Mouse (Mus musculus): ENCODE data around the gene Sec61a2.

Gene Sec61a2

DNA sequence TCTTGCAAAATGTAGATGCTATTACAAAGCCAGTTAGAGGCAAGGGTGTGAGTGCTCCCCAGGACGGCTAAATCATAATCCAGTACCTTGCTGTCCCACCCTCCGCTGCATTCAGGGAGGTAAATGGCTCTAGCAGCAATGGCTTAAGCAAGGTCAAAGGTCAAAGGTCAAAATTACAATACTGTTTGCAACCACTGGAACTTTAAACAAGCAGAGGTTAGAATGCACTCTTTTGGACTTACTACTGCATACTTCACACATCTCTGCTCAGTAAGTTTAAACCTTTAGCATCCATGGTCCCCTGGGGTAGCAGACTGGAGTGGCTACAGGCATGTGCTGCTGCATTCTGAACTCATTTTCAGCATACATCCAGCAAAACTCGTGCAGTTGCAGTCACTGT, 17.8 kb downstream of the Sec61a2 start:
- no peak for DNase-seq

DNA sequence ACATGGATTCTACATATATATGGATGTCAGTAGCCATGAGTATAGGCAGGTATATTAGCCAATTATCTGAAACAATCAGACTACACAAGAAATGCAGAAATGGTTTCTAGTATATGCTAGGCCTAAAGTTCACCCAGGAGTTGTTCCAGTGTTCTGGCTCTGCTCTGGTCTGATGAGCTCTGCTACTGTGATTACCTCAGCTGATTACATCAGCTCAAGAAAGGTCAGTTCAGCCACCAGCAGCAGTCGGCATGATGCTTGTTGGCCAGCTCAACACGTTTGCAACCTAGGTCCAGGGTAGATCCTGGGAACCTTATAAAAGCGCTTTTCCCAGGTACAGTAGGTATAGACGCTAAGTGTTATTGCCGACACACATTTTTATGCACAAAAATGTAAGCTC, 25.5 kb downstream of the Sec61a2 start:
- no peak for DNase-seq

DNA sequence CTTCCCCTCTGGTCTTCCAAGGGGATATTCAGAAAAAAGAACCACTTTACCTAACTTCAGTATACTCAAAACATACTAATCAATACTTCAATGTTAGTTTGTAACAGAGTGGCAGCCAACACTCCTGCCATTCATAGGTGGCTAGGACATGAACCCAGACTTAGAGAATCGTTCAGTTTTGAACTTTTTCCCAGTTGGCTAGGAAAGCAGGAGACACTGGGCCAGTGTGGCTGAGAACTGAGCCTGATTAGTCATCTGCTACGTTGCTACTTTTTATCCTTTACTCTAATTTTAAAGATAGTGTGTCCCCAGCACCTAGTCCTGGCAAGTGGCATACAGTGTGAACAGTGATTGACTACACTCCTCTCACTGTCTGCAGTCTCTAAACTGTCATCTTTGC, 27.6 kb downstream of the Sec61a2 start:
- DNase-seq: no peak

DNA sequence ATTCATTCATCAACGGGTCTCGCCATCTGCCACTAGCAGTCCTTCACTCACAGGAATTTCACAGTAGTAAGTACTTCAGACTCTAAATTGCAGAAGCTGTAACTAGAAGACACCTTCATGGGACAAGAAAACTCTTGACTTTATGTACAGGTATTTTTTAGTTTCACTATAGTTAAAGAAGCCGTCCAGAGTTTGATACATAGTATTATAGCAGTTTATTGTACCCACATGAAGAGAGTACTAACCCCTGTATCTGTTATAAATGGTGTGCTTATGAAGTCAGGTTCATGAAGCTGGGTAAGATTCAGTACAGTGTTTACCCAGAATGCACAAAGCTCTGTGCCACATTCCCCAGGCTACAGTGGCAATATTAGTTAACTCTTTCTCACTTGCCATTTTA, 32.4 kb downstream of the Sec61a2 start, which contains the start of gene Gm13199:
Gene Gm13199, minus strand, starts transcription at position 101 of the 400 bp plus-strand sequence.
- no peak for DNase-seq

DNA sequence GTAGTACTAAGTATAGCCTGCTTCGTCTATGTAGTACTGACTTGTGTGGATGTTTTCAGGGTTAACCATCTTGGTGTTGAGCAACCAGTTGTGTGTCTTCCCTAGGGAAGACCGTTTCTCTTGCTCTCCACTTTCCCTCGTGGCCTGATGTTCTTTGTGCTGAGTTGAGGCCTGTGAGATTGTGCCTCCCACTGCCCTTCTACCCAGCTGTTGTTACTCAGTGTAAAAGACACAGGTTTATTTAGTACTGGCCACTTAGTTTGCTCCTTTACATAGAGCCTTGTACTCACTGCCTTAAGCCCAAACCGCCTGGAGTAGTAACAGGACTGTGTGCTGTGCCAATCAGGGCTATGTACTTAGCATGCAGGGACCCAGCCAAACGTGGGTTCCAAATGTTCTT, 43.4 kb downstream of the Sec61a2 start:
- no peak for DNase-seq

DNA sequence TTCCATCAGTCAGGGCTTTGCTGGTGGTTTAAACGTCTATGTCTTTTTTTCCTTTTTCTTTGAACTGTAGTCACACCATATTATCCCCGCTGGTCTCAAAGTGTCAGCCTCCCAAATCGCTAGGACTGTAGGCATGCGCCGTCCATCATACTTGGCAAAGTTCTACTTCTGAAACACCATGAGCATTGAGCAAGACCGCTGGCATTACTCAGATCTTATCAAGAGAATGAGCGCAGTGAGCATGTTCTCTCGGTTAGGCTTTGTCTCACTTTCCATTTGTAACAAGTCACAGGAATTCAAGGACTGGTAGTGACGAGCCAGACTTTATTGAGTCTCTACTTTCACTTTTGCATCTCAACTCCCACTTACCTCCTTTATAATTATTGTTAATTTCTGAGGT, 44.1 kb downstream of the Sec61a2 start:
- no peak for DNase-seq

DNA sequence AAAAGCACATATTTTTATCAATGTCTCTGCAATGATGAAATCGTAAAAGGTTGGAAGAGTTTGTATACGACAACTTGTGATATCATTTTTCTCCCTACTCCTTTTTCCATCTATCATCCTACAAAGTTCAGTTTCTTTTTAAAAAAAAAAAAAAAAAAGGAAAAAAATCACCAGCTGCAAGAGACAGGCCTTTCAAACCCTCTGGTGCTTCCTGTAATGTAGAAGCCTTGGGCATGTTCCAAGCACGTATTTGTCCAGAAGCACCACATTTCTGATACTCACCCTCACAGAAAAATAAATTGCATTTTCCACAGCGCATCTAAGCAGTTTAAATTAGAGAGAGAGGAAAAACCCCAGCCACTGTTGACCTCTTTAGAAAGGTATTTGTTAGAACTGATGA, 49.4 kb downstream of the Sec61a2 start:
- no peak for DNase-seq

DNA sequence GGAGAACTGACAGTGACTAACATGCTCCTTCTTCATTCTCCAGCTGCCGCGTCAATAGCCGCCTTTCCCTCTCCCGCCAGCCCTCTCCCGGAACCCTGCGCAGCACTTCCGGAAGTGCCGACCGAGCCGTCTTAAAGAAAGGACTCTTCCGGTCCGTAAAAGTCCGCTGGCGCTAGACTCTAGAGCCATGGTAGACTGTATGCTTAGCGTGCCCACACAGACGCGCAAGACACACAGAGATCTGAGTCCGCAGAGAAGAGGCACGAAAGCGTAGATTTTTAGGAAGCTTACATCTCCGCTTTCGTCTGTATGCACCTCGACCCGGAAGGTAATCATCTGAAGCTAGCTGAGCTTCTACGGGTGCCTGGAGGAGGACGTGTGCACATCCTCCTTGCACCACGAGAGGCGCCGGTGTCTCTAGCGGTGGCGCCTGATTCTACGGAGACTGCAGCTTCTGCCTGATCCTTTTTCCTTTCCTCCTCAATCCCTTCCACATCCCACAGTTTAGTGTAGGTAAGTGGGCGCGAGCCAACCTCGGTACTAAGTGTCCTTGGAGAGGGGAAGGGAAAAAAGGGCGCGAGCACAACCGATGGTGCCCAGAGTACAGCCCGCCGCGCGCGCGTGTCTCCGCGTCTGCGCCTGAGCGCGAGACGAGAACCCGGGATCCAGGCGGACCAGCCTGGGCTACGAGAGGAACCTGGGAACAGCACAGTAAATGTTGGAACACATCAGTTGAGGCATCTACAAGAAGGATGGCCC, 50.2 kb downstream of the Sec61a2 start, which contains the start of the genes Nudt5 and Cdc123:
Gene Nudt5, plus strand, starts transcription at position 147 of the 759 bp plus-strand sequence.
Gene Cdc123, minus strand, starts transcription at position 292 of the 759 bp plus-strand sequence.
- DNase-seq: peak; percentile 92

DNA sequence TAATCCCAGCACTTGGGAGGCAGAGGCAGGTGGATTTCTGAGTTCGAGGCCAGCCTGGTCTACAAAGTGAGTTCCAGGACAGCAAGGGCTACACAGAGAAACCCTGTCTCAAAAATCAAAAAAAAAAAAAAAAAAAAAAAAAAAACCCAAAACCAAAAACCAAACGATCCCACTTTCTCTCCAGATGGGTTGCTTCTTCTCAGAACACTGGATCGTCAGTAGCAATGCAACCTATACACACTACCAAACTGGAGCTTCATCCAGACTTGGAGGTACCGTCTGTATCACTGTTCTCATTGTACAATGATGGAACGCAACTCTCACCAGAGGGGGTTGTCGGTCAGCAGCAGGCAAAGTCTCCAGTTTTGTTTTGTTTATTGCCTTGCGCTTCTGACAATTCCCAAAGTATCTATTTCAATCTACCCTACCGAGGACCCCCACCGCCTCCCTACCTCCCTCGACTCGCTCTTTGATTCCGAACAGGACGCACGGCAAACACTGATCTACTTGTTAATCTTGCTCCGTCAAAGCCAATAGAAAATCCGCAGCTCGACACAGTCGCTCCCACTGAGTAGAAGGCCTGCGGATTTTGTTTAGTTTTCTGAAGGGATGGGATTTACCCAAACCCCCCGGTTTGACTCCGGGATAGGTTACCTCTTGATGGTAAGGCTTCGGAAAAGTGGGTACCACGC, 50.9 kb downstream of the Sec61a2 start:
- no peak for DNase-seq

DNA sequence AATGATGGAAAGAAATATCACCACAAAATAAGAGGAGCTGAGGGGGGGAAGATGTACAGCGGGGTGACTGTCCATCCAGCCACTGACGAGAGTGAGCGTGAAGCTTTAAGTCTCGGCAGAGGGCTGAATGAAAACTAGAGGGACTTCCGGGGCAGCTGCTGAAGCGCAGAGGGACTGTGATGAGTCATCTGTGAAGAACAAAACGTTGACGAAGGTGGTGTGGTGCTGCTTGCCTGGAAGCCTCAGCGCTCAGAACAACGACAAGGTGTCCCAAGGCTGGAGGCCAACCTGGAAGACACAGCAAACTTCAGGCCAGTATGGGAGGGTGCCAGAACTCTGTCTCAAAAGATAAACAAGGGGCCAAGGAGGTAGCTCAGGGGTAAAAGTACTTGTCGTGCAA, 54.4 kb downstream of the Sec61a2 start:
- no peak for DNase-seq

DNA sequence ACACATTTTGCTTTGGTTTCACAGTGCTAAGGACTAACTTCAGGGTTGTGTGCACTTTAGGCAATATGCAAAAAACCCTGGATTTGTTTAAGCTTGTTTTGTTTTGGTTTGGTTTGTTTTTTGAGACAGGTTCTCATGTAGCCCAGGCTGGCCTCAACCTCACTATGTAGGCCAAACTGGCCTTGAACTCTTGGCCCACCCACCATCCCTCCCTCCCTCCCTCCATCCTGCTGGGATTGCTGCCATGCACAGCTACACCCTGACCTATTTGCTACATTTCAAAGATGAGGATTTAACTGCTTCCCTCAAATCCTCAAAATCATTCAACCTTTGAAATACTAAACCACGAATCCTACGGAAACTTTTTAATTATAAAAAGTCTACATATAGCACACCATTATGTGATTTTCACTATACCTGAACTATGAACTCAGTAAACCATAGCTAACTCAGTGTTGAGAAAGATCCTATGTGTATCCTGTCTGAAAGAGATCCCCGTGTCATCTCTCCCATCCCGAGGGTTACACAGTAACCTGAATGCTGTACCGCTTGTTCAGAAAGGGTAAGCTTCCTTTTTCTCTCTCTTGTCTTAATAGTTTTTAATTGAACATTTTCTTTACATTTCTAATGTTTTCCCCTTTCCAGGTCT, 69.8 kb downstream of the Sec61a2 start:
- no peak for DNase-seq

DNA sequence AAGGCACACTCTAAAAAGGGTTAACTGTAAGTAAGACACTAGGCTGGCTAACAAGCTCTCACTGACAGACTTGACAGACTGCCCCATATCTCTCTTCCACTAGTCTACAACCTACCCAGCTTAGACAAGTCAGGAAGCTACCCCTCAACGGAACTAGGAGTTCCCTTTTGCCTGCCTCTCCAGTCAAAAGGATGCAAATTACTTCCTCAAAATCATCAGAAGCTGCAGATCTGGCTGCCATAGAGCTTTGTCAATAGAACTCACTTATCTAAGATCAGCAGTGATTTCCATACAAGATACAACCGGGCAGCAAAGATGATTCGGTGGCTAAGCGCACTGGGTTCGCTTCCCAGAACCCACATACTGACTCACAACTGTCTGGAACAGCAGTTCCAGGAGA, 70.5 kb downstream of the Sec61a2 start:
- no peak for DNase-seq

DNA sequence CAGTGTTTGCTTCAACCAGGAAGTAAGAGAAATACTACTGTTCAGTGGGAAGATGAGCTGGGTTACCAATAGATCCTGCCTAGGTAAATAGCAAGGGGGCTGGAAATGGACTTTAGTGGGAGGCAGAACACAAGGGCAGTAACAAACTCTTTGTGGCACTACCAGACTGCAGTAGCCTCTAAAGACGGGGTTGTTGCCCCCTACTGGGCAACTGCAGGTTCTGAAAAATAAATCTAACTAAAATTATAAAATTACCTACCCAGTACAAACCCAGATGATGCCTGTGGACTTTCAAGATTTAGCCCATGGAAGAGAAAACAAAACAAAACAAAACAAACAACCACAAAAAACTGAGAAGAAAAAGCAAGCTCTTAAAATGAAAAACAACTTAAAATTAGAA, 71.0 kb downstream of the Sec61a2 start:
- DNase-seq: peak; percentile 9

DNA sequence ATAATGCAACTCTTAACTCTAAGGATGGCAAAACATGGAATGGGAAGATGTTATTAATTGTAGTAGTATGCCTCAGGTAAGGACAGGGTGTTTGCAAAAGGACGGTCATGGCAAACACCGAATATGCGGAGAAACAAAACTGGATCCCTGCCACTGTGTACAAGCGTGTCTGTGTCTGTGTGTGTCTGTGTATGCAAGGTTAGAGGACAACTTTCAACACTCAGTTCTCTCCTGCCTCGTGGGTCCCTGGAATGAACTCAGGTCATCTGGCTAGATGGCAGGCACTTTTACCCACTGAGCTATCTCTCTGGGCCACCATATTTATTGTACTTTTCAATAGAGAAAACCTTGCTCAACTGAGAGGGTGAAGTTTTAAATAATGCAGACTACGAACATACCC, 72.8 kb downstream of the Sec61a2 start:
- no peak for DNase-seq

DNA sequence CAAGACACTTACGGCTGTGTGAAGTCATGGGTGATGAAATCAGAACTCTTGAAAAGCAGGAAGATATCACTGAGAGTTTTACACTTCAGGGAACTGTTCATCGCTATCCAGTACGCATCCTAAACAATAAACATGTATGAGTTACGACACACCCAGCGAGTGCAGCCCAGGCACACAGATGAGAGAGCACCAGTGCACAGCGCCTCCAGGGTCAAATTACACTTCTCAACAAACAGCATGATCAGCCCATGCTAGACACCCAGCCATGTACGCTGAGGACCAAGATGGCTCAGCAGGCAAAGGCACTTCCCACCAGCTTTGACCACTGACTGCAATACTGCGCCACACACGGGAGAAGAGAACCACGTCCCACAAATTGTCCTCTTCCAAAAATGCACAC, 74.0 kb downstream of the Sec61a2 start:
- DNase-seq: no peak

Data from kidney, postnatal 14 days (tissue).